In the genomic region with DNA sequence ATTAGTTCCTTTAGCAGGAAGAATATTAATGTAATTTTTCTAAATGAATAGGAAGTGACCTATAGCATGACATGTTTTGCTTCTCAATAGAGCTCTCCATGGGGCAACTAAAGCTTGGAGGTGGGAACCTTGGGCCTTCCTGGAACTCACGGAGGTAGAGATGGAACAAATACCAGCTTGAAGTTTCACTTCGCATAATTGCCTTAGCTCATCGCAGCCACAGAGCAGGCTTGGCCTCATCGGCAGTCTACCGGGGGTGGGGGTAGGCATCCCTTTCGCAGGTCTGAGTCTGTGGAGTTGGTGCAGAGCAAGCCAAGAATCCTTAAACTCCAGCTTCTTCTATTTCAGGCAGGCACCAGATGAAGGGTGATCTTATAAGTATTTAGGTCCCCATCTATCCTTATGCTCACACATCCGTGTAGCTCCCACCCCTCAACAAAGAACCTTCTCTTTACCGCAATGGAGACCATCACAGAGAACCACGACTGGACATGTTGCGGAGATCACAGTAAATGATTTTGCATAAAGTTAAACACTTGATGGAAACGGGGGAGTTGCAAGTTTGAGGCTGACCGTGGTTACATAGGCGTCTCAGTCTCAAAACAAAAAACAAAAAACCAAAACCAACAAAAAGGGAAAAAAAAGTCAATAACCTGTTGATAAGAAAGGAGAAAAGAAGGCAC, we compare ENCODE assay signal across 27 mouse cellular contexts. TPM values are rescaled to one million over a fixed set of nuclear protein-coding genes. Genes with fewer than 3 reads are reported as not detected.
DNase-seq lines count a peak whose midpoint lies in the region; TF ChIP-seq lines count a peak whose summit lies in the region.
"Had no signal": no experiment of that assay in that cellular context is flagged by ENCODE, and none has a peak within 500 bp of the region (broad histone marks: within the 10 kb centered on the region; RNA-seq: fewer than 3 reads in every experiment).

No protein-coding gene starts in this region.

- H3K27ac ChIP-seq in bone marrow, adult 2 months (ENCODE audit: control insufficient read depth, insufficient read depth, low read depth, low read length, poor library complexity) = 0 out of 2 replicates have a peak overlapping the region, but pooled peaks have one; percentile 8
- H3K27ac ChIP-seq: embryonic facial prominence, embryonic 13.5 days; forebrain, embryonic 13.5 days; heart, embryonic 10.5 days; hindbrain, postnatal 0 days; kidney, postnatal 0 days; limb, embryonic 15.5 days; liver, embryonic 14.5 days; neural tube, embryonic 12.5 days had no signal

- peak; percentile 62 for DNase-seq in heart, adult 11 months
- DNase-seq in heart, postnatal 36 days = no peak
- DNase-seq in B cell, adult 2 months = peak; percentile 46 to 48
- peak; percentile 57 to 63 for DNase-seq in spleen, postnatal 36 days (ENCODE audit: low spot score in 2 of 2)
- no peak for DNase-seq in cerebellum, adult 11-12 months
- no peak for DNase-seq in right cerebral cortex, postnatal 10 days (ENCODE audit: low spot score in 2 of 2)
- DNase-seq: adrenal gland, postnatal 14 days; cerebellum, postnatal 14 days; kidney, adult 11 months; layer of hippocampus, adult 9-11 months; left cerebral cortex, postnatal 4 days; lung, embryonic 14.5 days; midbrain, embryonic 14.5 days; right cerebral cortex, adult 18-20 months; thymus, postnatal 36 days had no signal

- no peak for TF ChIP-seq POLR2A in bone marrow, adult 2 months (IDR thresholded peaks at IDR 0.05; ENCODE audit: borderline replicate concordance, control insufficient read depth, low read depth, low read length)

- H3K4me1 ChIP-seq in bone marrow, adult 2 months (ENCODE audit: control insufficient read depth, insufficient read depth, low read length) = no peaks in the 10 kb centered on the region; the same call in 1 of the 2 replicates
- H3K4me1 ChIP-seq: embryonic facial prominence, embryonic 13.5 days; limb, embryonic 15.5 days had no signal

- intact Hi-C loops in heart, postnatal 36 days (cut with DNase I) = no loop called here

- WGBS in bone marrow, adult 2 months = 80% methylated on average over 13 of the region's 13 CpGs

- no peak for TF ChIP-seq CTCF in bone marrow, adult 2 months (IDR thresholded peaks at IDR 0.05; ENCODE audit: control insufficient read depth, insufficient read depth, low read length)

- H3K4me3 ChIP-seq in bone marrow, adult 2 months (replicated peaks; ENCODE audit: control insufficient read depth, low read depth, low read length) = no peak overlapping the region
- H3K4me3 ChIP-seq: embryonic facial prominence, embryonic 13.5 days; erythroblast, embryonic 14.5 days; forebrain, embryonic 13.5 days; heart, embryonic 10.5 days; limb, embryonic 15.5 days; neural tube, embryonic 12.5 days had no signal

RNA-seq across cellular contexts. Expression of a gene that starts 58.7 kb away (rescaled TPM):
- under 1 TPM; 0.43 to 0.44 TPM for total RNA-seq in heart, postnatal 36 days (2021)
- 10.9 and 29.0 TPM in 2 replicates for polyA plus RNA-seq in bone marrow, adult 2 months (2011; ENCODE audit: insufficient read depth, insufficient read length, low replicate concordance, missing spikeins)
- total RNA-seq: gastrocnemius, adult 8-10 months; hindbrain, postnatal 0 days had no signal
- polyA plus RNA-seq: embryonic facial prominence, embryonic 13.5 days; erythroblast, embryonic 14.5 days; forebrain, embryonic 13.5 days; hindbrain, postnatal 0 days; kidney, postnatal 0 days; limb, embryonic 15.5 days; liver, embryonic 14.5 days; midbrain, embryonic 14.5 days; neural tube, embryonic 12.5 days; stomach, embryonic 14.5 days had no signal

Comparison
In these comparisons a context has a peak if more than half of its experiments do, and no peak if none do; other contexts are left out.
1. DNase-seq: peak in heart, adult 11 months (single experiment), B cell, adult 2 months (2 of 2) and spleen, postnatal 36 days (2 of 2); none in heart, postnatal 36 days (0 of 2), cerebellum, adult 11-12 months (single experiment) and right cerebral cortex, postnatal 10 days (0 of 2).